Mouse (Mus musculus) lung, postnatal 36 days (tissue): ENCODE data around the gene Arl14ep.
A peak's percentile ranks its signal among the peaks of the same experiment; 100 is the strongest.

Source experiments
- DNase-seq: peaks from one replicate; pipeline ENCODE4 v3.0.0; 2022; ENCODE audit warnings: mixed read lengths

Gene Arl14ep

DNA sequence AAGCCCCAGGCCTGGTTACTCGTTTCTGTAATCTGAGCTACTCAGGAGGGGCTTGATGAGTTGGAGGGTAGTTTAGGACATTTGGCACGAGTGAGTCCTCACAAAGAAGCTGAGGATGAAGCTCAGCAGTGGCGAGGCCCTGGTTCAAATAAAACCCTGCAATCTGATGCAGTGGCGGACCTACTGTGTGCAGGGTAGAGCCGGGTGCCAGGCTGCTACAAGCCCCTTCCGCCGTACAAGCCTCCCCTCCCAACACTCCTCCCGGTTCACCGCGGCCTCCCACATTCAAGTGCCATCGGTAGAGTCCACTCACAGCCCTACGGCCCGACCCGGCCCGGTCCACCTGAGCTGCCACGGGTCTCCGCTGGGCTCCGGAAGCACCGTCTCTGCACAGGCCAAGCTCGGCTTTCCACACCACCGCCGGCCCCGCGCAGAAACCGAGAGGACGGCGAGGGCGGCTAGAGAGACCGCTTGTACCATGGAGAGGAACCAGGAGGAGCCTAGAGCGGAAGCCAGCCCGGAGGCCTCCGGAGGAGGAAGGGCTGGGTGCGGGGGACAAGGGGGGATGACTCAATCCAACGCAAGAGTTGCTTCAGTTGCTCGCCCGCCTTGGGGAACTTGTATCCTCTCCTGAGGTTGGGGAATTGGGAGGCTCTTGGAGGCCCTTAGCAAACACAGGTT is at the start of gene Arl14ep:
Gene Arl14ep, minus strand, starts transcription at position 466 of the 681 bp plus-strand sequence.
- peak; percentile 87 for DNase-seq

DNA sequence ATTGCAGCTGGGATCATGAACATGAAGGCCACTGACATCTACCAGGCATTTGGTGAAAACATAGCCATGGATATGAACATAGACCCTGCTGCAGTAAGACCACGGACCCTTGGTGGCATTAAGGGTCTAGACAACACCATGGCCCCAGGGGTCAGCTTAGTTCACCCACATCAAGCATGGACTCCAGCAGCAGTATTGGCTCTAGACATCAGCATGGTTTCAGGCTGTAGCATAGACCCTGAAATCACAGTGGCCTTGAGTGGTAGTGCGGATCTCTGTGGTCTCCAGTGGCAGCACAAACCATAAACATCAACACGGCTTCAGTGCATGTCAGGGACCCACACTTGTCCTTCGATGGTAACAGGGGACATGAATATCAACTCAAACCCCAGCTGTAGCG is 48.5 kb upstream of the Arl14ep start:
- no peak for DNase-seq

DNA sequence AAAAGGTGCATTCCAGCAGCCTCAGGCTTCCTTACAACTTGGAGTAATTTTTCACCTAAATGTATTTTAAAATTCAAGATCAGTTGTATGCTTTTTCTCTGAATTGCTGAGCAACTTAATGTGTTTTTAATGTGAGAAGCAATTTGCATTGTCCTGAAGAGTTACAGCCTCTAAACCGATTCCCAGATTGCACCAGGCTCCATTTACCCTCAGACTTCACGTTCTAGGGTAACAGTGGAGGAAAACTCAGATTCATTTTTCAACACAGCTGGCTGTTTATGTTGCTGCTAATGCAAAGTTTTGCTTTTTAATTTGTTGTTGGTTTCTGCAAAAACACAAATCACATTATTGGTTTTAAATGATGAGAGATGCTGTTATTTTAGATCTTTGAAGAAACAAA is 45.1 kb upstream of the Arl14ep start:
- no peak for DNase-seq

DNA sequence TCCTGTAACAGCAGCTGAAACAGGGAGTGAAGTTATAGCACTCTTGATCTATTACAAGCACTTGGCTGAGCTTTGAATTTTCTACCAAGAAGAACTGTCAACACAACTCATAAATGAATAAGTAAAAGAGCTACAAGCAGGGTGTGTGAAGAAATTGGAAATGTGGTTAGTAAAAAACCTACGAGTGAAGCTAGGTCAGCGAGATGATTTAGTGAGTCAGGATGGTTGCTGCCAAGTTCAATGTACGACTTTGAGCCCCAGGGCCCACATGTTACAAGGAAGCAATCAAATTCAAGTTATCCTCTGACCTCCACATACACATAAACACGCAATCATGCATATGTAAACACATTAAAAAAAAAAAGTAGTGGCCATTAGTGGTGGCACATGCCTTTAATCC is 38.9 kb upstream of the Arl14ep start:
- DNase-seq = no peak

DNA sequence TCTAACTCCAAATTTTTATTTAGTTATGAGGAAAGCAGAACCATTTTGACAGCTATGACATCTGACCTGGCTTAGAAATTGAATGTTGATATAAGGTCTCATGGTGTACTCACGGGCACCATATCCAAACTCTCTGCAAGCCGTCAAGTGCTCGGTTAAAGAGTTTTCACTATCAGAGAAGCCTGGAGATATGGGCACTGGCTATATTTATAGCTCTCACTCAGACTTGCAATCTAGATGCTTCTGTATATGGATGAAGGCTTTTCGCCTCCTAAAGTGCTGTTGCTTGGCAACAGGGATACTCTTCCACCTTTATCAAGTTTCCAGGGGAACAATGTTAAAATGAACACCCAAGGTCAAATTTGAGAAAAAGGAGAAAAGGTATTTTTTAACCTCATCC is 38.1 kb upstream of the Arl14ep start:
- DNase-seq = no peak

DNA sequence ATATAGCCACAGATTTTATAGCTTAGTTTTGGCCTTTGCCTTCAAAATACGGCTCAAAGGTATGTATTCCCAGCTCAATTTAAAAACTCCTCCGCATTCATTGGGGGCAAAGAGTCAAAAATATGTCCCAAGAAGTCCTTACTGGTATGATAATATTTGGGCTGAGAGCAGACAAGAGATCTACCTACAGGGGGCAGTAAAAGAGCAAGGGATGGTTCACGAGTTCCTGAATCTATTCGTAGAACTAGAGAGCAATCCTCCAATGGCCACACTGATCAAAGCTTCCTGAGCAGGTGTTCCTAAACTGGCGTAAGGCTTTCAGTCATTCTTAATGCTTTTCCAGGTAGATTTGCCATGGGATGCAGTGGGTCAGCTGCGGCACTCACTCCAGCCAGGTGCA is 35.9 kb upstream of the Arl14ep start:
- no peak for DNase-seq

DNA sequence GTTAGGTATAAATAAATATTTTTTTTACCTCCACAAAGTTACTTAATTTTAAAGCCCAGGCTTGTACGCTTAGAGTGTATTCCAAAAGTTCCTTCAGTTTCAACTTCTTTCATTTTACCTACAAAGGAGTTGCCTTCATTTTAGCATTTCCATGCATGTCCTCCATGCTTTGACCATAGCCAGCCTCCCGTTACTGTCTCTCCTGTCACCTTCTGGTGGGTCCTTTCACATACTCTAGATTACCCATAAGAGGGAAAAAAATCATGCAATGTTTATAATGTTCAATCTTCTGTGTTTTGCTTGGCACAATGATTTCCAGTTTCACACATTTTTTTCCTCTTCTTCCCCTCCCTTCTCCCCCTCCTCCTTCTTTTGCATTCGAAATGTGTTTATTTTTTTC is 32.2 kb upstream of the Arl14ep start:
- DNase-seq = no peak

DNA sequence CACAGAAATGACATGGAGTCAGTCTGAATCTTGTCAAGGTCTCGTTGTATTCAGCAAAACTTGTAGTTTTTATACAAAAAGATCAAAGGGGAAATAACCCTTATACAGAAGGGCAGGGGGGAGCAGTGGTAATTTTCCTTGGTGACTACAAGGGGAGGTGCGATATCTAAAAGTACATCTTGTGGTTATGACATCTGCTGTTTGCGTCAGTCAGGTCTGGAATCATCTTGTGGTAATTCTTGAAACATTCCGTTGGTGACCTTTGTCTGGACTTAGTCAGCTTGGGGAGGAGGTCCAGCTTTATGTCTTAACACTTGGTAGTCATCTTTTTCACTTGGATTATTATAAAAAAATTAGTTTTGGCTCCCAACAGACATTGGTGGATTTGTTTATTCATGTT is 31.7 kb upstream of the Arl14ep start:
- DNase-seq = peak; percentile 2

DNA sequence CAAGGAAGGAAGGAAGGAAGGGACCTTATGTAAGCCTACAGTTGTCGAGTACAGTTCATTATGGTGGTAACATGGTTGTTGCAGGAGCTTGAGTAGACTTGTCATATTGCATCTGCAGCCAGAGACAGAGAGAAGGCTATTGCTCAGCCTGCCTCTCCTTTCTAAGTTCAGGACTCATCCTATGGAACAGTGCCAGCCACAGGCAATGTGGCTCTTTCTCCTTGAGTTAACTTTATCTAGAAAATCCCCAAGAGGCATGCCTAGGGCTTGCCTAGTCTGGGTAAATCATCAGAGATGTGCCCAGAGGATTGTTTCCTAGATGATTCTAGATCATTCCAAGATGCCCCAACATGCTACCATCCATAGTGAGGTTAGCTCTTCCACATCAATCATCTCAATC is 17.0 kb upstream of the Arl14ep start:
- DNase-seq = no peak

DNA sequence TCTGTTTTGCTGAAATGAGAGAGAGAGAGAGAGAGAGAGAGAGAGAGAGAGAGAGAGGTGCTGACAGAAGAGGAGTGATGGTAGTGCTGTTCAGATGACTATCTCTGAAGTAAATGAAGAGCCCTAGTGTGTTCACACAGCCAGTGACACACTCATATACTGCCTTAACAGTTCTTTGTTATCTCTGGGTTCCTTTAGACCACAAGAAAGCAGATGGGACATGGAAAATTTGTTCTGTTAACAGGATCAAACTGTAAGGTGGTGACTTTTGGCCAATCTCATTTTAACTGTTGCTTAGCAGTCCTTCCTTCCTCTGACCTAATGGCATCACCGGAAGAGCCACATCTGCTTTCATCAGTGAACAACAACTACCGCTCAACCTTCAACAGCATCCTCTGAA is 10.7 kb upstream of the Arl14ep start:
- DNase-seq = no peak

DNA sequence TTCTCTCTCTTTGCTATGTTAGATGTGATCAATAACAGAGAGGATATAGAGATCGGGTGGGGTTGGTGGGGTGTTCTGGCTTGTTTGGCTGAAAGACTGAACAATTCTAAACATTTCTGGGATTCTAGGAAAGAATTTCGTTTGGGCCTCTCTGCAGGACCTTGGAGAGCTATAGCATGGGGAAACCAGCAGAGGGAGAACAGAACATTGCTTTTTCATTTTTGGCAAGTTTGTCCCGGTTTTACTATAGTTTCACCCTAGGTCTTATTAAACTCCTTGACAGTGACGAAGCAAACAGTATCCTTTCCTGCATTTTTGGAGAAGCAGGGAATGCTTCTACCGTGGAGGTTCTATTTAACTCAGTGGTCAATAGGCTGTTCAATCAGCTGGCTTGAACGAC is 8.3 kb upstream of the Arl14ep start:
- DNase-seq = no peak

DNA sequence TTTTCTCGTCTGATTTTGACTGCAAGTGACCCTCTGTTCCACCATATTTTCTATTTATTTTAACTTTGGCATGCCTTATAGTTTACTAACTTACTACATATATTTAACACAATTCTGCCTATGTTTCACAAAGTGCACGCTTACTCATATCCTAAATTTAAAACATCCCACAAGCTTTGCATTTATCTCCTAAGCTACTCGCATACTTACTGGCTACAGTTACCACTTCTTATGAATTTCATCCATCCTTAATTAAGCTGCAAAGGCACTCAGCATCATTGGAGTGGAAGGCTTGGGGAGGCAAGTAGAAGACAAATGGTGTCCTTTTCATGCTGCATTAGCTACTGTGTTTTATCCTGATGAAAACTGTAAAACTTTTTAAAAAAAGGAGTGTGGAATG is 2.2 kb upstream of the Arl14ep start:
- DNase-seq = no peak

DNA sequence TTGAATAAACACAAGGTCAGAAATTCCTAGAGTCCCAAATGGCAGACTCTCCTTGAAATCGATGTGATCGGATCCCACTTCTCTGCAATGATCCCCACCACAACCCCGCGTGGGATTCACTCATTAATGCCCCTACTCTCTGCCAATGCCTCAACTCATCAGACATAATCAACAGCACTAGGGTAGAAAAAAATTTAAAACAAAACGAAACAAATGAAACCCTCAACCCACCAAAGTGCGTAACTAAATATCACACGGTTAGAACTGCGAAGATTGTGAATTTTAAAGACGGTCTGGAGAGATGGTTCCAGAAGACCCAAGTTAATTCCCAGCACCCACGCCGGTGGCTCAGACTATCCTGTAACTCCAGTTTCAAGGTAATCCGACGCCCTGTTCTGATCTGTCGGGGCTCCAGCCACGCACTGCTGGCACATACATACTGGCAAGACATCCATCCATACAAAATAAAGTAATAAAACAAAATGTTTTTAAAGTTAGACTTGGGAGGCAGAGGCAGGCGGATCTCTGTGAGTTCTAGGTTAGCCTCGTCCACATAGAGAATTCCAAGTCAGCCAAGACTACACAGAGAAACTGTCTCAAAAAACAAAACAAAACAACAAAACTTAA is 779 bp downstream of the Arl14ep start:
- peak; percentile 4 for DNase-seq

DNA sequence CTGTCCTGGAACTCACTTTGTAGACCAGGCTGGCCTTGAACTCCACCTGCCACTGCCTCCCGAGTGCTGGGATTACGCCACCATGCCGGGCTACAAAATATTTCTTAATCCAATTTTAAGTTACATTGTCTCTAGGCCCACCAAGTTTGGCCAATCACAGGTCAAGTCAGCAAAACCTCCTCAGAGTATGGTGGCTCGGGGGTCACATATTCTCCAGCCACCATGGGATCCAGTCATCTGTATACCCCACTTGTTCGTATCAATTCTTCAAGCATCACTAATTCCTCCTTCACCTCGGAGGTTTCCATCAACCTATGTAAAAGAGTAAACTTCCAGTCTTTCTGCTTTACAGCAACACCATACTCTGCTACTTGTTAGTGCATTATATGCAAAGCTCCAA is 1.4 kb downstream of the Arl14ep start:
- DNase-seq = no peak

DNA sequence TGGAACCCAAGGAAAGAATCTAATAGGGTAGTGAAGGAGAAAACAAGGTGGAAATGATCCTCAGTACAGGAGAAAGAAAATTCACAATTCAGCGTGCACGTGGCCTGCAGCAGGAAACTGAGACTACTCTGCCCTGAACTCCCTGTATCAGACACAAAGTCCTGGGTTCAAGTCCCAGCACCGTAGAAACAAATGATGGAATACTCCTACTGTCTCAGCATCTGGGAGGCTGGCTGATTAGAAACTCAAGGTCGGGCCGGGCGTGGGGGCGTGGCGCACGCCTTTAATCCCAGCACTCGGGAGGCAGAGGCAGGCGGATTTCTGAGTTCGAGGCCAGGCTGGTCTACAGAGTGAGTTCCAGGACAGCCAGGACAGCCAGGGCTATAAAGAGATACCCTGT is 3.3 kb downstream of the Arl14ep start:
- DNase-seq = no peak

DNA sequence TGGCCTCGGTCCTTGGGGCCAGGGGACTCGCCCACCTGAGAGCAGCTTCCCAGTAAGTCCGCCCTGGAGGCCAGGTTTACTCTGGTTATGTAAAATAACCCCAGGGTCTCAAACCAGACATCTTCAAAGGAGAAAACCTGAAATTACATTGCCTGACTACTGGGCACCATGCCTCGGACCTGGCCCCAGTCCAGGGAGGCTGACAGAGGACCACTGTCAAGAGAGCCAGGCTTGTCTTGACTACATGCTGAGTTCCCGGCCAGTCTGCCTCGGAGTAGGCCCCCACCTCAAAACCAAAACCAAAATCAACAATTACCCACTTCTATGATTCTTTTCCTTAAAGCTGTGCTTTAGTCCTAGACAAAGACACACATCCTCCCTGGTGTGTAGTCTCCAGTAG is 5.9 kb downstream of the Arl14ep start:
- no peak for DNase-seq

DNA sequence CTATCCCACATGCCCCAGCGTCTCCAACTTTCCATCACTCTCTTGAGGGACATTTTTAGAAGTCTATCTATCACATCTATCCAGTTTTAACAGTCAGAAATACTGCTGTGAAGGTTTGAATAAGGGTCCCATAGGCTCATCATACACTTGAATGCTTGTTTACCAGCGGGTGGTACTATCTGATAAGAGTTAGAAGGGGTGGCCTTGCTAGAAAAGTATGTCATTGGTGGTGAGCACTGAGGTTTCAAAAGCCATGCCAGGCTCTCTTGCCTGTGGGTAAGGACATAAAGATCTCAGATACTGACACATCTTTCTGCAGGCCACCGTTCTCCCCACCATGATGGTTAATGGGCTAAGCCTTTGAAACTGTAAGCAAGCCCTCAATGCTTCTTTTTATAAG is 10.7 kb downstream of the Arl14ep start:
- no peak for DNase-seq

DNA sequence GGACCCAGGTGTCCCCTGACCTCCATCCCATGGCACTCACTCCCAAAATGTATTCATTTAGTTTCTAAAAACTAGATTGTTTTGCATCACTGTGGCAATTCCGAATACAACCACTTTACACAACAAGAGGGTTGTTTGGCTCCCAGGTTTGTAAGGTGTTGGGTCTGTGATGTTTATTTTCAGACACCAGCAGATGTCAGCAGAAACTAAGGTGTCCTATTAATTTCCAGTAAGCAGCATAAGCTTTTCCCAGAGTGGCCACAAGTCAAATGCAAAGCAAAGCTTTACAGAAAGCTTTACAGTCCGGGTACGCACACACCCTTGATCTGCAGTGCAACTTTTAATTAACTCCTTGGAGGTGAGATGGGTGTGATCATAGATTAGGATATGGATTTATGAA is 12.6 kb downstream of the Arl14ep start:
- no peak for DNase-seq

DNA sequence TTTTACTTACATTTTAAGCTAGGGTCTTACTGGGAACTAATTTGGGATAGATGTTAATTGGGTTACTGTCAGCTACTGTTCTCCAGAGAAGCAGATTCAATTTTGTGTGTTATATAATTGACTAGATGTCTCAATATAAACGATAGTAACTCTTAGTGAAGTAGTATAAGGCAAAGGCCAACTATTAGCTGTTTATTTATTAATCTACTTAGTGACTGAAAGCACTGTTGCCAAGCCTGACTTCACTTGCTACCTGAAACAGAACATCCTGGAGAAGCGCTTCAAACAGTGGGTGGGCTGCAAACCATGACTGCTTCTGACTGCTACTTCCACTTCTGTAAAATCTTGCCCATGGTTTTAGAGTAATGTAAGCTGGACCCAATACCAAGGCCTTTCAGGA is 13.2 kb downstream of the Arl14ep start:
- DNase-seq = no peak

DNA sequence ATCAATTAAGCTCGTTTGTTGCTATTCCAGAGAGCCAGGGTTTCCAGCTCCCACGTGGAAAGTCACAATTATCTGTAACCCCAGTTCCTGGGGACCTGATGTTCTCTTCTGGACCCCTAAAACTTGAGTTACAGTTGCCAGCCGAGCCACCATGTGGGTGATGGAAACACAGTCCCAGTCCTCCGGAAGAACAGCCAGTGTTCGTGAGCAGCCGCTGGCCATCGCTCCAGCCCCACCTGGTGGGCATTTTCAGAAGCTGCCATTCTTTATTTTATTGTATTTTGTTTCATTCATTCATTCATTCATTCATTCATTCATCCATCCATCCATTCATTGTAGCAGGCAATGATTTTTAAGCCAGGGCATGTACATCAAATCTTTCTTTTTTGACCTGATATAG is 14.0 kb downstream of the Arl14ep start:
- peak; percentile 2 for DNase-seq

DNA sequence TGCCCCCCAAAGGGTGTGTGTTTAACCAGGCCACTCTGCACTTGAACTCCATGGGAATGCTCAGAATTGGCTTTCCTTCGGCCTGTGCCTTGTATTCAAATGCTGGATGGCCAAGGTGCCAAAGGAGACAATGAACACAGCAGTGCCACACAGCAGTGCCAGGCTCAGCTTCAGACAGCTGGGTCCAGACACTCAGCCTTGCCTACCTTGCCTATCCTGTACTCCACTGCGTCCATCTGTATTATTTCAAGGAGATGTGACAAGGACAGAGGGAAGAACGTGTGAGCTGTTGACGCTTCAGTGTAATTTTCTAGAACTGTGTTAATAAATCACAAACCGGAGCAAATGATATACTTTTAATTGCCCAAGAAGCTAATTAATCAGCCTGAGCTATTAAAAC is 14.8 kb downstream of the Arl14ep start:
- DNase-seq = no peak

DNA sequence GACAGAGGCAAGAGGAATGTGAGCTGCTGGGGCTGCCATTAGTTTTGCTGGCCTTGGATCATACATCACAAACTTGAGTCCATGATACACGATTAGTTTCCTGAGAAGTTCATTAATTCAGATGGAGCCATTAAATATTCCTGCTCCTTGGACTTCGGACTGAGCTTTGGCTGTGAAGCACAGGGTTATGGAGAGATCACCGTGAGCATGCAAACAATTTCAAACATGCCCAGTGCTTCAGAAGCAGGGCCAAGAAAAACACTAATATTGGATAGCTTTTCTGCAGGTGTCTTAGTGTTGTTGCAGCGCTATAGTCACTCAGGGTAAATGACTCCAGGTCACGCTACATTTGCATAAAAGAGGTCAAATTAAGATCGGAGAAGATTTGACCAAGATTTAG is 15.3 kb downstream of the Arl14ep start:
- DNase-seq = no peak

DNA sequence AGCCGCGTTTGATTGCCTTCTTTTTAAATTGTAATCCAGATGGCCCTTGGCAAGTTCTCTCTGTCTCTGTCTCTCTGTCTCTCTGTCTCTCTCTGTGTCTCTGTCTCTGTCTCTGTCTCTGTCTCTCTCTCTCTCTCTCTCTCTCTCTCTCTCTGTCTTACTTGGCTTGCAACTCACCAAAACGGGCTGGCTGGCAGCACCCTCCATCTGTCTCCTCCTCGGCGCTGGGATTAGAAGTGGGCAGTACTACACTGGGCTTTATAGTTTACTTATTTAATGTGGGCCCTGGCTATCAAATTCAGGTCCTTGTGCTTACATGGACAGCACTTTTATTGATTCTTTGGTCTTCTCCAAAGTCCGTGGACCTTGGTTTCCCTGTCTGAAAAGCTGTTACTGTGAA is 18.1 kb downstream of the Arl14ep start:
- DNase-seq = no peak

DNA sequence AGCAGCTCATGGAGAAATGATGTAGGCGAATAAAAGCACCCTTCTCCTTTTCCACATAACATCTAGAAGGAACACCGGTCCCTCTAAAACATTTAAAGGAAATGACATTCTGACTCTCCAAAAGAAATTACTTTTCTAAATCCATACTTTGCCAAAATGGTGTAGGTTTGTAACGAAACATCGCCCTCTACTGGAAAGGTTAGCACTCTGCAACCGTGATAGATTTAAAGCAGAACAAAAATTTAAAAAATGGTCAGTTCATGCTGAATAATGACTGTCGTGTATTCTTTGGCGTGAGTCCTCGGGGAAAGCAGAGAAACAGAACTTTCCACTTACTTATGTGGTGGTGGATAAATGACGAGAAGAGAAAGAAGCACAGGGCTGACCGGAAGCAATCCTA is 18.6 kb downstream of the Arl14ep start:
- DNase-seq = peak; percentile 46

DNA sequence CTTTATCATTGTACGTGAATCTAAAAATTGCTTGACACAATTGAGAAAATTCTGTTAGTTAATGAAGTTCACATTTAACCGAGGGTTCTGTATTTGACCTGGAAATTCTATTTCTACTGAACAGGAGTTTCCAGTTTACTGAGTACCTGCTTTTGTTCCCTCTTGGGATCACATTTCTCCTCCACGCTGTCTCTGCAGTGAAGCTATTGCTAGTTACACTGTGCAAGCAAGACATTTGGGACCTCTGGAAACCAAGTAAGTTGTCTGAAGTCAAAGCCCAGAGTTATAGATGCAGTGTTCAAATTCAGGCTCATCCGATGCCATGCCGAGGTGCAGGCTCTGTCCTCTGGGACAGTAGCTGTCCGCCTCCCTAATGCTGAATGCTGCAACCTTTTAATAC is 19.2 kb downstream of the Arl14ep start:
- no peak for DNase-seq
